Mouse (Mus musculus): ENCODE measurements around the gene Rdh5. TPM values are rescaled to one million over a fixed set of nuclear protein-coding genes. Genes with fewer than 3 reads are reported as not detected.
A peak's percentile ranks its signal among the peaks of the same experiment; 100 is the strongest.

The Rdh5 gene
- polyA plus RNA-seq, 1 experiment from 2014 or later, result 17.3 TPM

DNA sequence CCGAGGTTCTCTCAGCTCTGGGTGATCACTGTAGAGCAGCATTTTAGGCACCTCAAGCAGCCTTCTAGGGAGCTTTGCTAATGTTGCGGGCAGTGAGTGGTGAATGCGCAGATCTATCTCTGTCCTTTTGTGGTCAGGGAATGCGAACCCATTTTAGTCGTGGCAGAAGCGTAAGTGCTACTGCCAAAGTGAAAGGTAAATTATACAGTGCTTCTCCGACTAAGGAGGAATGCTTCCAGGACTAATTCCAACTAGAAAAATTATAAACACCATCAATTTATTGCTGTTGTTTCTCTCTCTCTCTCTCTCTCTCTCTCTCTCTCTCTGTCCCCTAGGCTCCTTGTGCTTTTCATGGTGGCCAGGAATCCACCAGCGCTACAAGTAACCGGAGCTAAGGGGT, 1.2 kb upstream of the Rdh5 start, which contains the start of gene Bloc1s1:
Gene Bloc1s1, minus strand, starts transcription at position 101 of the 400 bp plus-strand sequence.
- Histone ChIP-seq H3K4me2 (peak within 1 kb of the TSS; percentile 88), H3K4me1 (peaks cover 50% of the 10 kb centered on the region), H3K9ac (peak within 1 kb of the TSS; percentile 86), H3K9me3 (no peaks in the 10 kb centered on the region), H3K36me3 (0 out of 2 replicates have a peak, but pooled peaks cover 1% of the 10 kb centered on the region), H3K4me3 (peak within 1 kb of the TSS; percentile 86), H3K27ac (peak within 1 kb of the TSS; percentile 97), H3K27me3 (peaks cover 4% of the 10 kb centered on the region; the same call in 1 of the 2 replicates)
- 62% methylated on average over 9 of the region's 9 CpGs for WGBS
- no peak for ATAC-seq (ENCODE audit: borderline replicate concordance, extremely low read depth, low FRiP score, low TSS enrichment)

DNA sequence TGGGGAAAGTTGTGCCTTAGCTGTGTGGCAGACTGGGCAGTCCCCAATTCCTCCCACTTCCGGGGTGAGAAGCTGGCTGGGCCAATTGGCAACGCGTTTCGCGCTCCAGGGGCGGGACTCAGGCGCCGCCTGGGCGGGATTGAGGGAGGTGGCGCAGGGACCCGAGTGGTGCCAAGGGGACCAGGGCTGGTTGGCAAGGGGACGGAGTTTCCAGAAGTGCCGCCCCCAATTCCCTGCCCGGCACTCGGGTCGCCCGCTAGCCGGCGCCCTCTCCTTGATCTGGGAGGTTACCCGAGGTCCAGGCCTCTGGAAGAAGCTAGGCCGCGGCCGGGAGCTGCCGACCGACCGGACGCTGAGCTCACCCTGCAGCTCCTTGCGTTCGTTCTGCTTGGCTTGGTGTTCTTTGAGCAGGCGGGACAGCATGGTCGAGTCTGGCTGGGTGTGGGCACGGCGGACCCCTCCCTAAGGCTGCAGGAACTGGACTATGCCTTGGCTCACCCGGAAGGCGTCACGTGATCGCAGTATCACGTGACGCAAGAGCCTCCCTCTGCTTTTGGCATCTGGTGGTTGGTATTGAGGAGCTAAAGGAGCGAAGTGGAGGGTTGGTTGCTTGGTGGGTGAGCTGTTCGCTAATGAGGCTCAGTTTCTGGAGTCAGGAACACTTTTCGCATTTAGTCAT, 464 bp upstream of the Rdh5 start:
- H3K4me3 ChIP-seq, result peak overlapping the region; percentile 86
- peak overlapping the region; percentile 86 for H3K9ac ChIP-seq
- no peaks in the 10 kb centered on the region for H3K9me3 ChIP-seq
- WGBS, result under 1% methylated on average over 42 of the region's 42 CpGs
- peaks cover 49% of the 10 kb centered on the region for H3K4me1 ChIP-seq
- peak overlapping the region; percentile 97 for H3K27ac ChIP-seq
- H3K4me2 ChIP-seq, result peak overlapping the region; percentile 88
- H3K27me3 ChIP-seq, result peaks cover 4% of the 10 kb centered on the region; the same call in 1 of the 2 replicates
- H3K36me3 ChIP-seq, result 0 out of 2 replicates have a peak, but pooled peaks cover 7% of the 10 kb centered on the region
- ATAC-seq (ENCODE audit: borderline replicate concordance, extremely low read depth, low FRiP score, low TSS enrichment), result peak; percentile 94

DNA sequence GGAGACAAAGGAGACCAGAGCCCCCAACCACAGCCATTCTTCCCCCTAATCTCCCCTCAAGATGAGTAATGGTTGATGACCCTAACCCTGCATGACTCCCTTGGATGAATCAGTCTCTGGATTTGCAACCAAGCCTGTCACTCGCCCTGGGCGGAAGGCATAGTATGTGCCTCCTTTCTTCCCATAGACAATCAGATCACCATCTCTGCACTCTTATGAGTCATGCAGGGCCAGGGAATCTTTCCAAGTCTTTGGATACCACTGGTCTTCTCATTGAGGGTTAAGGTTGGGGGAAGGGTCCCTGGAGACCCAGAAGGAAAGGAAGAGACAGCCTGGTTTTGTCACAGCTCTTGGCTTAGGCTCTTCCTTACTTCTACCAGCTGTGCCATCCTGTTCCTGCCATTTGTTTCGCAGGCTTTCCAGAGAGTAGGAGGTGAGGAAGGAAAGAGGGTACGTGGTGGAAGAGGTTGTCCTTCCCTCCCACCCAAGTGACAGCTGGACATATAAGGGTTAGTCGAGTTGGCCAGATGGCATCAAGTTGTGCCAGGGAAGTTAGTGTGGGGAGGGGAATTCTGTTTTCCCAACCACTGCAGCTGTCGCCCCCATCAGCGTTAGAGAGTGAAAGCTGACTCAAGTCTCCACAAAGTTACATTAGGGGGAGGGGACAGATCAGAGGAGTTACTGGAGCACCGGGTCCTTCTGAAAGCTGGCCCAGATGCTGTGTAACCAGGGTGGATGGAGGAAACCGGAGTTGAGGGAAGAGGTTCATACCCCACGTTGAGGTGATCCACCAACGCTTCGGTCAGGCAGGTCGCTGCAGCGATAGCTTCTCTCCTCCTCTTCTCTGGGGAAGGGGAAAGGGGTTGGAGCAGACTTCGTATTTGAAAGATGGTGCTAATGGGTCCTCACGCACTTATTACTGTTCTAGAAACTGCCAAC, 536 bp downstream of the Rdh5 start:
- peak overlapping the region; percentile 86; the same call in 1 of the 2 replicates for H3K9ac ChIP-seq
- H3K27me3 ChIP-seq, result peaks cover 4% of the 10 kb centered on the region; the same call in 1 of the 2 replicates
- H3K4me2 ChIP-seq, result peak overlapping the region; percentile 88
- H3K36me3 ChIP-seq, result peaks cover 17% of the 10 kb centered on the region
- WGBS, result 64% methylated on average over 16 of the region's 16 CpGs
- peak overlapping the region; percentile 97 for H3K27ac ChIP-seq
- no peaks in the 10 kb centered on the region for H3K9me3 ChIP-seq
- peaks cover 47% of the 10 kb centered on the region for H3K4me1 ChIP-seq
- ATAC-seq (ENCODE audit: borderline replicate concordance, extremely low read depth, low FRiP score, low TSS enrichment), result no peak
- peak overlapping the region; percentile 86 for H3K4me3 ChIP-seq

DNA sequence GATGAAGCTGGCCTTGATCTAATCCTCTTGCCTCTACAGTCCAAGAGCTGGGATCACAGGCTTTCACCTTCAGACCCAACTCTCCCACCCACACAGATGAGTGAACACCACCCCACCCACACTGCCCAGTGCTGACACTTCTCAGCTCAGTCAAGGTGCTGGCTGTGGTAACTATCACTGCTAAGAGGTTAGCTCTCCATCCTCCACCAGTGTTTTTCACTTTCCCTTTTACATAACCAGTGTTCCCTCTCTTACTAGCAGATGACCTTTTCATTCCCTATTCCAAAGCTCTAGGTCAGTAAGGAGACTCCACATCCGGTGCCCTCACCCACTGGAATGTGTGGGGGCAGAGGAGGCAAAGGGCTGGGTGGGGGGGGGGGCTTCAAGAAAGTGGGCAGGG, 1.4 kb downstream of the Rdh5 start:
- Histone ChIP-seq H3K27ac (peak overlapping the region; percentile 57; the same call in 1 of the 2 replicates), H3K9me3 (no peaks in the 10 kb centered on the region), H3K4me3 (no peak overlapping the region), H3K9ac (no peak overlapping the region), H3K36me3 (peaks cover 24% of the 10 kb centered on the region), H3K27me3 (no peaks in the 10 kb centered on the region), H3K4me1 (peaks cover 47% of the 10 kb centered on the region), H3K4me2 (no peak overlapping the region)
- WGBS, result 43% methylated on average over 1 of the region's 1 CpGs
- ATAC-seq (ENCODE audit: borderline replicate concordance, extremely low read depth, low FRiP score, low TSS enrichment), result no peak

DNA sequence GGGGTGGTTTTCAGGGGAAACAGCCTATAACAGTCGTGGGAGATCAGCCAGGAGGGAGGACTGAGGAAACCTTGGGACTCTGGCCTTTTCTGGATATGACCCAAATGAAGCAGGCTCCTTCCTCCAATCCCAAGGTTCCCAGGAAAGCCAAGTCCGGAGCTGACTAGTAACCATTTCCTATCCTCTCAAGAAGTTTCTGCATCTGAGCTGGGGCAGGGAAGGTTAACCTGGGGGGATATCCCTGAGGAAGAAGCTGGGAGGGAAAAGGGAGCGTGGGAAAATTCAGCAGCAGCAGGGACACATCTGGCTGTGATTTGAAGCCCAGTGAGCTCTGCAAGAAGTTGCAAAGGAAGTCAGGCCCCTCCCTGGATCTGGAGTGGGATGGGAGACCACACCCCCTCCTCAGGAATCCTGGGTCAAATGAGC, 1.9 kb downstream of the Rdh5 start:
- 46% methylated on average over 3 of the region's 3 CpGs for WGBS
- H3K9me3 ChIP-seq, result no peaks in the 10 kb centered on the region
- no peak overlapping the region for H3K4me2 ChIP-seq
- H3K9ac ChIP-seq, result no peak overlapping the region
- peaks cover 27% of the 10 kb centered on the region for H3K36me3 ChIP-seq
- no peak for ATAC-seq (ENCODE audit: borderline replicate concordance, extremely low read depth, low FRiP score, low TSS enrichment)
- H3K27ac ChIP-seq, result peak overlapping the region; percentile 57; the same call in 1 of the 2 replicates
- no peak overlapping the region for H3K4me3 ChIP-seq
- no peaks in the 10 kb centered on the region for H3K27me3 ChIP-seq
- H3K4me1 ChIP-seq, result peaks cover 47% of the 10 kb centered on the region

DNA sequence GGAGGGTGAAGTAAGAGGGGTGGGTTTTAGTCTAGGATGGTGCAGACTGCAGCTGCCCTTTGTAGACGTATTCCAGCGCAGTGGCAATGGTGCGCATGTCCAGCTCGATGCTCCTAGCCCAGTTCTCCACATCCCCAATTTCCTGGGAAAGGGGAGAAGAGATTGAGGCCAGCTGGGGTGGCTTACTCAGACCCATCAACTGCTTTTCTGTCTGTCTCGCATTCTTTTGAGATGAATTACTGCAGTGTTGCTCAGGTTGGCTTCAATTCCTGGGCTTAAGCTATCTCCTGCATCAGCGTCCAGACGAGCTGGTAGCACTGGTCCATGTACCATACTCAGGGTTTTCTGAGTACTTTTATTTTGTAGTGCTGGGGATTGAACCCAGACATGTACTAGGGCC, 2.7 kb downstream of the Rdh5 start:
- ATAC-seq (ENCODE audit: borderline replicate concordance, extremely low read depth, low FRiP score, low TSS enrichment), result no peak
- Histone ChIP-seq H3K36me3 (peaks cover 34% of the 10 kb centered on the region), H3K4me3 (no peak overlapping the region), H3K4me1 (peaks cover 47% of the 10 kb centered on the region), H3K27ac (peak overlapping the region; percentile 57; the same call in 1 of the 2 replicates), H3K9ac (no peak overlapping the region), H3K4me2 (no peak overlapping the region), H3K9me3 (no peaks in the 10 kb centered on the region), H3K27me3 (no peaks in the 10 kb centered on the region)
- WGBS, result 82% methylated on average over 7 of the region's 7 CpGs

DNA sequence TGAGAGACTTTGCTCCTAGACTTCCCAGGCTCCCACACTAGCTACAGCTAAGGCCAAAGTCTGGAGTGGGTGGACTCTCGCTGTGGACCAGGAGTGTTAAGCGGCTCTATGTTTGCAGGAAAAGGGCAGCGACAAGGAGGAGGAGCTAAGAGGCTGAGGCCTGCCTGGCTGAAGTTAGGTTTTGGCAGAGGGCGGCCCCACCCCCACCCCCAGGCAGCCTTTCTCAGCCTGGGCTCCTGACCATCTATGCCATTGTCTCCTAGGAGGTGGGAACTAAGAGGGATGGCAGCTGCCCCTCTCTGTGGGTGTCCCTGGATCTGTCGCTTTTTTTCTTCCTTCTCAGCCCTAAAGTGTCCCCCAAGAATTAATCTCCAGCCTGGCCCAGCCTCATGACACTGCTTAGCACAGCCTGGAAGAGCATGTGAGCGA, 3.5 kb downstream of the Rdh5 start:
- Histone ChIP-seq H3K36me3 (peaks cover 41% of the 10 kb centered on the region), H3K9ac (no peak overlapping the region), H3K27ac (peak overlapping the region; percentile 57), H3K9me3 (no peaks in the 10 kb centered on the region), H3K27me3 (no peaks in the 10 kb centered on the region), H3K4me3 (no peak overlapping the region), H3K4me1 (peaks cover 46% of the 10 kb centered on the region), H3K4me2 (no peak overlapping the region)
- ATAC-seq (ENCODE audit: borderline replicate concordance, extremely low read depth, low FRiP score, low TSS enrichment), result no peak
- 26% methylated on average over 6 of the region's 6 CpGs for WGBS

DNA sequence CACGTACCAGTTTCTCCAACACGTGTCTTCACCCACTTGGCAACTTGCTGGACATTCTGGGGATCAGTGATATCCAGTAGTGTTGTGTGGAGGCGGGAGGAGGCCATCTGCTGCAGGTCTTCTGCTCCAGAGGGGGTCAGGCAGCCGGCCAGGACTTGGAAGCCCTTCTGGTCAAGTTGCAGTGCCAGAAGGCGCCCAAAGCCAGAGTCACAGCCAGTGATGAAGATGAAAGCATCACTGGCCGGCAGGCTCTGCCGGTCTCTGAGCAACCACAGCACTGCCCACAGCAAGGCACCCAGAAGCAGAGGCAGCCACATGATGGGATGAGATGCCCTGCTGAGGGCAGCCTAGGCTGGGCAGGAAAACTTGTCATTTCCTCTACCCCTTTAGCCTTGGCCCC, 4.4 kb downstream of the Rdh5 start:
- H3K9me3 ChIP-seq, result no peaks in the 10 kb centered on the region
- no peaks in the 10 kb centered on the region for H3K27me3 ChIP-seq
- peaks cover 43% of the 10 kb centered on the region for H3K4me1 ChIP-seq
- H3K4me2 ChIP-seq, result no peak overlapping the region
- no peak overlapping the region for H3K9ac ChIP-seq
- no peak overlapping the region for H3K4me3 ChIP-seq
- H3K36me3 ChIP-seq, result peaks cover 50% of the 10 kb centered on the region
- ATAC-seq (ENCODE audit: borderline replicate concordance, extremely low read depth, low FRiP score, low TSS enrichment), result no peak
- H3K27ac ChIP-seq, result no peak overlapping the region
- 72% methylated on average over 7 of the region's 7 CpGs for WGBS

DNA sequence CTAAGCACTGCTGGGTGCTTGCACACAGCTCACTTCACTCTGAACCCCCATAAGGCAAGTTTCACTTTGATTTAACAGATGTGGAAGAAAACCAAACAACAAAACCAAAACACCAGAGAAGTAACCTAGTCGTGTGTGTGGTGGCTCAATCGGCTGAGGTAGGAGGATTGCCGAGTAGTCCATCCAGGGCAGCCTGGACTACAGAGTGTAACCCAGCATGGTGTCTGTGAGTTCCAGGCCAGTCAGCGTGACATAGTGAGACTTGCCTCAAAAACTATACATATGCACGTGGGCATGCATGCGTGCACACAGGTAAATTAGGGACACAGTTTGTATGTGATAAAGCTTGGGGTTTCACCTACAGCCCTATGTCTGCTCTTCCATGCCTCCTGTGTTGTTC, 5.3 kb downstream of the Rdh5 start:
- Histone ChIP-seq H3K4me3 (no peak overlapping the region), H3K9ac (no peak overlapping the region), H3K36me3 (peaks cover 56% of the 10 kb centered on the region), H3K27ac (no peak overlapping the region), H3K4me2 (no peak overlapping the region), H3K4me1 (peaks cover 43% of the 10 kb centered on the region), H3K27me3 (no peaks in the 10 kb centered on the region), H3K9me3 (no peaks in the 10 kb centered on the region)
- WGBS, result 83% methylated on average over 6 of the region's 6 CpGs
- no peak for ATAC-seq (ENCODE audit: borderline replicate concordance, extremely low read depth, low FRiP score, low TSS enrichment)

DNA sequence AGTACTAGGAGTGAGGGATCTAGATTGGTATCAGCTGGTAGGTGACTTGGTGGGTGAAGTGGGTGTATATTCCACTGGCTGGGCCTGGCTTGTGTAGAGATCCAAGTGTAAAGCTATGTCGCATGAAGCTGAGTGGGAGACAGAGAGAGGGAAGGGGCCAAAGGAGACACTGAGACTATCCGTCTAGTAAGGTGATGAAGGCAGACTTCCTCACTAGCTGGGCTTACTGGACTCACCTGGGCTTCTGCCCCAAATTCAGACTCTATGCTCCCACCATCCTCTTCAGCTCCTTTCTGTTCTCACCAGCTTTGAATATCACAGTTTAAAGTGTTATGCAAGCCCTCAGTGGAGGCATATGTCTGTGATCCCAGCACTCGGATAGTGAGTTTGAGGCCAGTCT, 6.0 kb downstream of the Rdh5 start:
- no peak overlapping the region for H3K9ac ChIP-seq
- no peaks in the 10 kb centered on the region for H3K27me3 ChIP-seq
- no peak for ATAC-seq (ENCODE audit: borderline replicate concordance, extremely low read depth, low FRiP score, low TSS enrichment)
- no peak overlapping the region for H3K27ac ChIP-seq
- H3K36me3 ChIP-seq, result peaks cover 59% of the 10 kb centered on the region
- H3K4me1 ChIP-seq, result peaks cover 36% of the 10 kb centered on the region
- H3K4me2 ChIP-seq, result no peak overlapping the region
- H3K9me3 ChIP-seq, result no peaks in the 10 kb centered on the region
- H3K4me3 ChIP-seq, result no peak overlapping the region
- WGBS, result 88% methylated on average over 3 of the region's 3 CpGs

DNA sequence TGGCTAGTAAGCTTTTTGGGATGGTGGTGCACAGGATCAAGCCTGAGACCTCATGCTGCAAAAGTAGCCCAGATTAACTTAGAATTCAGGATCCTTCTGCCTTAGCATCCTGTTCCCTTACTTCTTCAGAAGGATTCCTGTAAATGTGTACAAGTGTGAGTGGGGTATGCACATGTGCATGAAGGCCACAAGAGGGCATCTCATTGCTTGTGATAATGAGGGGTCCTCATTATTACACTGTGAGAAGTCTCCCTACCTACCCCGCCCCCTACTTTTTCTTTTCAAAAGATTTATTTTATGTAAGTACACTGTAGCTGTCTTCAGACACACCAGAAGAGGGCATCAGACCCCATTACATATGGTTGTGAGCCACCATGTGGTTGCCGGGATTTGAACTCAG, 7.1 kb downstream of the Rdh5 start:
- 94% methylated on average over 2 of the region's 2 CpGs for WGBS
- Histone ChIP-seq H3K4me3 (no peak overlapping the region), H3K27me3 (no peaks in the 10 kb centered on the region), H3K9ac (no peak overlapping the region), H3K4me2 (no peak overlapping the region), H3K36me3 (peaks cover 59% of the 10 kb centered on the region), H3K4me1 (peaks cover 40% of the 10 kb centered on the region), H3K9me3 (no peaks in the 10 kb centered on the region), H3K27ac (no peak overlapping the region)
- ATAC-seq (ENCODE audit: borderline replicate concordance, extremely low read depth, low FRiP score, low TSS enrichment), result no peak

DNA sequence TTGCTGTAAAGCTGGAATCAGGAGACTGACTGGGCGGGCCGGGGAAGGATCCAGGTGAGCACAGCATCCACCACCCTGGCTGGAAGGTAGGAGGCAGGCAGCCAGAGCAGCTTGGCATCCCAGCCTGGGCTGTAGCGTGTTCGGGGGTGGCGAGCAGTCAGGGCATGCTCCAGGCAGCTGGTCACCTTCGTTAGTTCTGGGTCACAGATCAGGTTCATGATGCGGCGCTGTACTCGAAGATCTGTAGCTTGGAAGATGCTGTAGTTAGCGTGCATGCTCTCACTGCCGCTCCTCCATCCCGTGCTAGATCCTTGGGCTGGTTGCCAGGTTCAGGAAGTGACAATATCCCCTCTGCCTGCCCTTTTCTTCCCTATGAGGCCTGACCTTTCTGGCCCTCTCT, 9.0 kb downstream of the Rdh5 start:
- no peak overlapping the region for H3K4me2 ChIP-seq
- H3K9ac ChIP-seq, result no peak overlapping the region
- peaks cover 55% of the 10 kb centered on the region for H3K36me3 ChIP-seq
- H3K27ac ChIP-seq, result no peak overlapping the region
- H3K4me3 ChIP-seq, result no peak overlapping the region
- no peaks in the 10 kb centered on the region for H3K9me3 ChIP-seq
- WGBS, result 86% methylated on average over 12 of the region's 12 CpGs
- peaks cover 33% of the 10 kb centered on the region for H3K4me1 ChIP-seq
- no peak for ATAC-seq (ENCODE audit: borderline replicate concordance, extremely low read depth, low FRiP score, low TSS enrichment)
- no peaks in the 10 kb centered on the region for H3K27me3 ChIP-seq

Measured in lung, embryonic 15.5 days (tissue).